Mouse (Mus musculus) right cerebral cortex, postnatal 10 days (tissue): ENCODE measurements around the gene Sec1.

Experiments
- DNase-seq, 2 experiments: peaks; one replicate each; pipeline ENCODE4 v3.0.0; 2021; ENCODE audit warnings: low spot score in 2 of 2

The Sec1 gene

GRCm38 (mm10) chr7:45717918-45718297 lies 23.7 kb upstream of the Sec1 start, which contains the start of gene Sphk2:
Gene Sphk2, minus strand, starts transcription at chr7:45718002.
- DNase-seq: peak; percentile 100

DNA sequence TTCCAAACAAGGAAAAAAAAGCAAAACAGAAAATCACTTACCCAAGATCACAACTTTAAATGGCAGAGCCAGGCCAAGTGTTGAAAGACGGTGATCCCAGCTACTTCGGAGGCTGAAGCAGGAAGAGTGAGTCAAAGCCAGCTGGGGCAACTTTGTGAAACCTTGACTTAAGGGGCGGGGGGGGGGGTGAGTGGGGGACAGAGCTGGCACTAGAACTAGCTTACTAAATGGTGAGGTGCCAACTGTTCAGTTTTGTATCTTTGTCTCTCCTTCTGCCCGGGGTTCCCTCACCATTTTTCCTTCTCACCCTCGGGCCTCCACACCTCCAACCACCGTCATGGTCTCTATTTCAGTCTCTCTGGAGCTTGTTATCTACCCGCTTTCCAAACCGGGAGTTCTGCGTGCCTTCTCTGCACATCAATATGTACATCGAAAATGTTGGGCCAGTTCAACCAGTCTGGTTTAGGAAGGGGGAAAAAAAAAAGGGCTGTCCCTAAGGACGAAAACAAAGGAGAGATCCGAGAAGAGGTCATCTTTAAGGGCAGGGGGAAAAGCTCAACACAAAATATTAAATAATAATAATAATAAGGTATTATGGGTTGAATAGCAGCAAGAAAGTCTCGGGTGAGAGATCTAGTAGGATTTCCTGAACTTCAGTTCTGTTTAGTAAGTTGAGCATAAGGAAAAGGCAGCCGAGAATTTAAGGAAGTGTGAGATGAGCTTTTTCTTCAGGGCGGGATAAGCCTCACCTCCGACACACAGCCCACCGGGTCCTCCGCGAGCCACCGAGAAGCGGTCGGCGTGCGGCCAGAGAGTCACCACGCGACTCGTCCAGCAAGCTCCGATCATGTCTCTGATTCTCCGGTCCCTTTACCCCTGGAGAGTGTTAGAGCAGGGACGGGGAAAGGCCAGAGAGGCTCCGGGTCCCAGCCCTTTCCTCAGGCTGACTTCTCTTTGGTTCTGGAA lies 23.0 kb upstream of the Sec1 start:
- DNase-seq: no peak

DNA sequence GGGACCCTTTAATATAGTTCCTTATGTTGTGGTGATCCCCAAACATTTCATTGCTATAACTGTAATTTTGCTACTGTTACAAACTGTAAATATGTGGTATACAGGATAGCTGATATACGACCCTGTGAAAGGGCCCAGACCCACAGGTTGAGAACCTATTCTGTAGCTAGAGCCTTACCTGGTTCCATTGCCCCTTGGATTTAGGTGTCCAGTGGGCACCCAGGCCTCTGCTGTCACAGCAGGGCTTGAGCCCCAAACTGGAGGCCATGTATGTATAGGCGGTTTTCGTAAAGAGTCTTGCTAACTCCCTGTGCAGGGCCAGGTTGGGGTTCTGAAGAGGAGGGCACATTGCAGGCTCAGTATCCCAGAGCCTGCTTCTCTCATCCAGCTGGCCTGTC lies 22.3 kb upstream of the Sec1 start:
- no peak for DNase-seq

DNA sequence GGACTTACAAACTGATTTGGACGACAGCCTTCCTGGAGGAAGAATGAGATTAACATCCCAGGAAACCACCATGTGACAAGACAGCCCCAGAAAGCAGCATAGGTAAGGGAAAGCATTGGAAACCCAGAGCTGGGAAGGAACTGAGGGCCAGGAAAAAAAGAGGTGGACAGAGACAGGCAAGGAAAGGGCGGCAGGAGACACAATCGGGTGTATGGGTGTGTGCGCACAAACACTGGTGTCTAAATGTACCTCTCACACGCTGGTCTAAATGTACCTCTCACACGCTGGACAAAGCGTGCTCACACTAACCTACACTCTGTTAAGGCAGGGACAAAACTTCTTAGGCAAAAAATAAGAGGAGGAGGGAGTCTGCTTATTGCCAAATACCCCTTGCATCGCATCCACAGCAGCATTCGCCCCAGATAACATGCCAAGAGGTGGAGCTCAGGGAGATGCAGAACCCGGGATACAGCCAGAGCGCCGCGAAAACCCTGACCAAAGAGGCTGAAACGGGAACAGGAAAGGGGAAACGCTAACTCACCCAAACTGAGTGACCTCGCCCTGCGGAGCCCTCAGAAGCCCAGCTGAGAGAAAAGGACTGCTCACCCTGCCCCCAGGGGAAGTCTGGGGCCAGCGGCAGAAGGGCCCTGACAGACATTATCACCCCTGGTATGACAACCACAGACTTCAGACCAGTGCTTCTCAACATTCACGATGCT lies 21.7 kb upstream of the Sec1 start:
- peak; percentile 62 to 64 for DNase-seq

- DNase-seq: peak; percentile 99
Measured at GRCm38 (mm10) chr7:45715090-45715708, 21.0 kb upstream of the Sec1 start, which contains the start of gene Rpl18. Gene Rpl18, plus strand, starts transcription at chr7:45715457.

GRCm38 (mm10) chr7:45714630-45715089 lies 20.5 kb upstream of the Sec1 start:
- DNase-seq: peak in 1 of 2 experiments; percentile 28

DNA sequence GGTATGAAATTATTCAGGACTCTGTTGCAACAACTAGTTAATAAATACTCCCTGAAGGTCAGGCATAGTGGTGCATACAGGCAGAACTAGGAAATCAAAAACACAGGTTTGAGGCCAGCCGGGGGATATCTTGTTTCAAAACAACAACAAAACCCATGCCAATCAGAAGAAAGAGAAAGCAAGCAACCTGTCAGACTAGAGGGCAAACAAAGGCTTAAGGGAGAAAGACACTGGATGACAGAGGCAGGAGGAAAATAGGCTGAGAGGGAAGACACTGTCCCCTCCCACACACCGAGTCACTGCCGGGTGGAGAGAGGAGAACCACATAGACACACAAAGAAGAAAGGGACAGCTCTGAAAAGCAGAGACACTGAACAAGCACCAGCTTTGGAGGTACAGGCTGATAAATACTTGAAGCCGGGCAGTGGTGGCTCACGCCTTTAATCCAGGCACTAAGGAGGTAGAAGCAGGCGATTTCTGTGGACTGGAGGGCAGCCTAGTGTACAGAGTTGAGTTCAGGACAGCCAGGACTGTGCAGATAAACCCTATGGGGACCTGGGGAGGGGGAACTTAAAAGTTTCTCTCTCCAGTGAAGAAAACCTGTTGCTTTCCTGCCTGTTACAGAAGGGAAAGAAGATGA lies 19.8 kb upstream of the Sec1 start:
- no peak for DNase-seq

- peak in 1 of 2 experiments; percentile 53 for DNase-seq
Measured at GRCm38 (mm10) chr7:45713396-45713795, 19.2 kb upstream of the Sec1 start.

- DNase-seq: peak in 1 of 2 experiments; percentile 58
Measured at GRCm38 (mm10) chr7:45712022-45712757, 18.0 kb upstream of the Sec1 start.

DNA sequence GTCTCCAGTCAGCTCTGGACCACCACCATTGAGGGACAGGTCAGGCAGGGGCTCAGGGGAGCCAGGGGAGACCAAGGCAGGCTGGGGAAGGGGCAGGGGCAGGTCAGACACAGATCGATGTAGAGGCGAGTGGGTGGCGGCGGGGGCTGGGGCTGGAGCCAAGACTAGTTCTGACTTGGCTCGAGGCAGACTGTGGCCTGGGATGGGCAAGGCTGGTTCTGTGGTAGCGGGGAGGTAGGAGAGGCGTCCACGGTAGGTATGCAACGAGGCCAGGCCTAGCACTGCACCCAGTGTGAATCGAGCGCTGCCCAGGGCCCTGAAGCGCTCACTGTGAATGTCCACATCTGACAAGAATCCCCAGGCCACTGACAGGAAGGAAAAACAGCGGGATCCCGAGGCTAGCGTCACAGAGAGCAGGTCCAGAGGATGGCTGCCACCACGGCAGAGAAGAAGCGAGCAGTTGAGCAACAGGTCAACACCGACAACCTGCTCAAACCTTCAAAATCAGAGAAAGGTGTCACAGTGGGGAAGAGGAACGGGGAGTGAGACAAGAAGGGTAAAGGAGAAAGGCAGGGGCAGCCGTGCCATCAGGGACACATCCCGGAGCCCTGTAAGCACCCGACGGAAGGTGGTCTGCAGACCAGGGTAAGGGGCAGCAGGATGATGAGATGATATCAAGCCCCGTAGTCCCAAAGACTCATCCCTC lies 17.3 kb upstream of the Sec1 start:
- DNase-seq: peak in 1 of 2 experiments; percentile 62

DNA sequence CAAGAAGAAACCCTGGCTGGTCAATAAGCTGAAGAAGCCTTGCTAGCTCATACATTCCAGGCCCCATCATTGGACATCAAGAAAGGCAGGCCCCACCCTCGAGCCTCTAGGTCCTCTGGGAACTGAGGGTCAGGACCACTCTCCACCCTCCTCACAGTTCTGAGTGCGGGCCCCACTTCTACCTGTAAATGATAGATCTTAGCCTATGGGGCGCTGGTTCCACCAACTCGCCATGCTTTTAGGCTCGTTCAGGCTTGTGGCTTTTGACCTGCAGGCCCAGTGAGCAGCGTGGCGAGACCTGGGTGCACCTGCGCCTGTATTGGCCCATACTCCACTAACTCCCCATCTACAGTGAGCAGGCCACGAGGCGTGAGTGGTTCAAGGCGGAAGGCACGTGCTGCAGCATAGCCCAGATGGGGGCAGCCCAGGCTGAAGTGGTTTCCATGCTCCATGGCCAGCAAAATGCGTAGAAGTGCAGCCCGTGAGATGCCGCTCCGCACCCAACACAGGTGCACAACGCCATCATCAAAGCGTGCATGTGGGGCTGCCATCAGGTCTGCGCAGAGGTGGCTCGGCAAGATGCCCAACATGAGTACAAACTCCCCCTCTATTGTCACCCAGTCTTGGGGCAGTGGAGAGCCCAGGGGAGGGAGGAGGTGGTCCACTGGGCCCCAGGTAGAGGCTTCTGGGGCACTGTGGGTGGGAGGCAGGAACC lies 16.4 kb upstream of the Sec1 start:
- DNase-seq: peak in 1 of 2 experiments; percentile 53

DNA sequence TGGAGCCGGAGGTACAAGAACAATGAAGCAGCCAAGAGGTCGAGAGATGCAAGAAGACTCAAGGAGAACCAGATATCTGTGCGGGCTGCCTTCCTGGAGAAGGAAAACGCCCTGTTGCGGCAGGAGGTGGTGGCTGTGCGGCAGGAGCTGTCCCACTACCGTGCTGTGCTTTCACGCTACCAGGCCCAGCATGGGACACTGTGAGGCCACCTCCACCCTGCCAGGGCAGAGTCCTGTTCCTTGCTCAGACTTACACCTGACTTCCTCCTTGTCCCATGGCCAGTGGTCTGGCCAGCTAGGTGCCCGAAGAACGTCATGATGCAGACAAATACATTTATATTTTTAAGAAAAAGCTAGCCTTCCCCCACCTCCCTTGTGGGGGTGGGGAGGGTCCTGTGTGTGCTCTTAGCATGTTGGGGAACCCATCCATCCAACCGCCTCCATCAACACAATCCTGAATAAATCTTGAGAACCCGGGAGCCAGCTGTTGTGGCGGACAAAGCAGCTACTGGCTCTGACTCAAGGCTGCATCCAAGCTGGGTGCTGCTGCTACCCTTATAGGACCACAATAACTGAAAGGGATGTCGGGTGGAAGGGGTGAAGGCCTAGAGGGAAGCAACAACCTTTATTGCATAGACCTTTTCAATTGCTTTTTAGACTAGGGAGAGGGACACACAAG lies 15.6 kb upstream of the Sec1 start:
- peak in 1 of 2 experiments; percentile 62 for DNase-seq

GRCm38 (mm10) chr7:45709036-45709435 lies 14.8 kb upstream of the Sec1 start:
- peak; percentile 60 to 80 for DNase-seq

GRCm38 (mm10) chr7:45708221-45708761 lies 14.1 kb upstream of the Sec1 start:
- peak in 1 of 2 experiments; percentile 74 for DNase-seq

DNA sequence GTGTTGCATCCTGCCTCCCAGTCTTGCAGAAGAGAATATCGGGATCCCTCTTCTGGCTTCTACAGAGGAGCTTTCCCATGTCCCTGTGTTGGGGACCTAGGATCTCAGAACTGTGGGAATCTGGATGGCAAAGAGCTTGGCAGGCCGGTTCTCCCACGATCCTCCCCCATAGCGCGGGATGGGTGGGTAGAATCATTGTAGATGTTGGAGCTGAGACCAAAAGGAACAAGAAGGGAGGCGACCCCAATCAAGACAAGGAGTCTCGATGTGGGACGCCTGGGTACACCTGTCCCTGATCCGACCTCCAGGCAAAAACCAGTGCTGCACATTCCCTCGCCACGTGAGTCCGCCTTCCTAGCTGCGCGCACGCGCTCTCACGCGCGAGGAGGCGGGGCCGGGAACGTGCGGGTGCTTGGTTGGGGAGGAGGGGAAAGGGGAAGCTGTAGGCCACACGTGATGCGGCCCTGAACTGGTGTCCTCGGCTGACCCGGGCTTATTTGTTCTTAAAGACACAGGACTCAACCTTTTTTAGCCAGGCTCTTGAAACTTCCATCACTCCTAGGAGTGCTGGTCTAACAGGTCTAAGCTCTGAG lies 13.3 kb upstream of the Sec1 start:
- DNase-seq: peak; percentile 97

DNA sequence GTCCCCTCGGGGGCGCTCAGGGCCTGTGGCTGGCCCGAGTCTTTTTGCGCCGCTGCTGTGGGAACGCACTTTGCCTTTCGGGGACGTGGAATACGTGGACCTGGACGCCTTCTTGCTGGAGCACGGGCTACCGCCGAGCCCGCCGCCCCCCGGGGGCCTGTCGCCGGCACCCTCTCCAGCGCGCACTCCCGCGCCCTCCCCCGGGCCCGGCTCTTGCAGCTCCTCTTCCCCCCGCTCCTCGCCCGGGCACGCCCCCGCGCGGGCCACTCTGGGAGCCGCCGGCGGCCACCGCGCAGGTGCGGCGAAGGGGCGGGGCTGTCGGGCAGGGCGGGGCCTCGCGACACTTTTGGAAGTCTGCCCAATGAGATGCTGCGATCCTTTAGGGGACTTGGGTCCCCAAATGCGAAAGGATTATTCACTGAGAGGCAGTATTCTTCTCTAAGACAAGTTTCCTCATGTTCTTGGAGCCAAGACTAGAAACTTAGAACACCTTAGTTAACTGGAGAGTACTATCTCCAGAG lies 12.6 kb upstream of the Sec1 start:
- DNase-seq: peak; percentile 87 to 91

DNA sequence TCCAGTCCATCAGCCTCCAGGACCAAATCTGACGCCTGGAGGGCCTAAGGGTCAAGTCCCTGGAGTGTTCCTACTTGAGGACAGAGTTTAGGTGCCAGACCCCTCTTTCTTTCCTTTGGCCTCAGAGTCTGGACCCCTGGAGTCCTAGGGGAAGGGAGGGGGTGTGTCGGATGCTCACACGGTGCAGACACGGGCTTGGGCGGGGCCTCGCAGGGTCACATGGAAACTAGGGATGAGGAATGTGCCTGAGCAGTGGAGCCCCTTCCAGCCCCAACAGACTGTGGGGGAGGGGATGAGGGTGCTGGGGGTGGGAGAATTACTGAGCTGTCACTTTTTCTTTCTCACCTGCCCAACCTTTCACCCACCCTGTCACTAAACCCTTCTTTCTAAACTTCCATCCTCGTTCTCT lies 11.7 kb upstream of the Sec1 start:
- DNase-seq: peak; percentile 90 to 93

- no peak for DNase-seq
Measured at GRCm38 (mm10) chr7:45705443-45705864, 11.3 kb upstream of the Sec1 start.
